Mouse (Mus musculus) right cerebral cortex, postnatal 36 days (tissue): ENCODE results near the gene Tm4sf5.

Experiments used
- DNase-seq, 2 experiments: peaks; one replicate each; pipeline ENCODE4 v3.0.0; 2022; ENCODE audit warnings: low spot score in 2 of 2, mixed read lengths in 1 of 2

Gene Tm4sf5

DNA sequence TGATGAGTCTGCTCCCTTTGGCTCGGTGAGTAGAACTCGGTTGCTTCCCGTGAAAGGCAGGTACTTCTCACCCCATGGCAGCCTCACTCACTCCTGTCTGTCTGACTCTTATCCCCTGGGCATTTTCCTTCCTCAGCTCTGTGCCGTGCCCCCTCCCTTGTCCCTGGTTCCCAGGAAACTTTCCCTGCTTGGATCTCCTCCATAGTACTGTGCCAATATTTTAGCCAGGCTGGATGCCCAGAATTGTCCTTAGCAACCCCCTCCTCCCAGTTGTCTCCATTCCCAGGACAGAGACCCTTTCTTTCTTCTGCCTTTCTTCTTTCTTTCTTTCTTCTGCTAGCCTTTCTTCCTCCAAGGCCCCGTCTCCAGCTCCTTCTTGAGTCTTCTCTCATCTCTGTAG, 36.4 kb downstream of the Tm4sf5 start:
- no peak for DNase-seq

DNA sequence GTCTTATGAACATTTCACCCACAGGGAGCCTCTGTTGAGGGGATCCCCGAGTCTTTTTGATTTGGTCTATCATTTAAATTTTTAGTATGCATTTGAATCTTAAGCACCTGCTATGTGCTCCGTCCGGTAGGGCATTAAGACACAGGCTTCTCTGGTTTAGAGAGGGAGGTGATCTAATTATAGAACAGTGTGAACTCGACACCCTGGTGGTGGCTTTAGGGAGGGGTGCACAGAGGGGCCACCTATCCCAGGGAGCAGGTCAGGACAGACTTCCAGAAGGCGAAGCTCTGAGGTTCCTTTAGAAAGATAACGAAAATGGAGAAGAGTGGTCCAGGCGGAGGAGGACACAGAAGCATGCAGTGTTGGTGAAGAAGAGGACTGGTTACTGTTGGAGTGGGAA, 39.5 kb downstream of the Tm4sf5 start:
- no peak for DNase-seq

DNA sequence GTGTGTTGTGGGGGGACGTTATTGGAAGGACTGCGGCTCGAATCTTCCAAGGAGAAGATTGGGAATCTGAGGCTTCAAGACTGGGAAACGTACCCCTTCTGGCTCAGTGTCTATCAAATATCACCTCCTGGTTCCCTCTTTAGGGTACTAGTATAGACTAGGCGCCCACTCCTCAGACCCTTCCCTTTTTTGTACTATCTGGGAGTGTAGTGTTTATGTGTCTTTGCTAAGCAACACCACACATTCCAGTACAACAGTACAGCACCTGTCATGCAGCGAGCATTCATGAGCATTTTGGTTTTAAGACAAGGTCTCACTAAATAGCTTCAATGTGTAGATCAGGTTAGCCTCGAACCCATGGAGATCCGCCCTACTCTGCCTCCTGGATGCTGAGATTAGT, 46.5 kb downstream of the Tm4sf5 start:
- DNase-seq: no peak

DNA sequence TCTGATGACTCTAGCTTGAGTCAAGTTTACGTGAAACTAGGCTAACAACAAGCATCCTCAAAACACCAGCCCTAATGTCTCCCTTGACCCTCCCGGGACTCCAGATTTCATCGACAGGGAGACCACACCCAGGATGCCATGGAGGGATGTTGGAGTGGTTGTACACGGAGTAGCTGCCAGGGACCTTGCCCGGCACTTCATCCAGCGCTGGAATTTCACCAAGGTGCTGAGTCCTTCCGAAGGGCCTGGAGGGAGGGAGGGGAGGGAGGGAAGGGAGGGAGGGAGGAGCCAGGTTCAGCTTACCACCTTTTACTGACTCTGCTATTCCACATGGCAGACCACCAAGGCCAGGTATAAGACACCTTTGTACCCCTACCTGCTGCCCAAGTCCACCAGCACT, 48.9 kb downstream of the Tm4sf5 start:
- no peak for DNase-seq

DNA sequence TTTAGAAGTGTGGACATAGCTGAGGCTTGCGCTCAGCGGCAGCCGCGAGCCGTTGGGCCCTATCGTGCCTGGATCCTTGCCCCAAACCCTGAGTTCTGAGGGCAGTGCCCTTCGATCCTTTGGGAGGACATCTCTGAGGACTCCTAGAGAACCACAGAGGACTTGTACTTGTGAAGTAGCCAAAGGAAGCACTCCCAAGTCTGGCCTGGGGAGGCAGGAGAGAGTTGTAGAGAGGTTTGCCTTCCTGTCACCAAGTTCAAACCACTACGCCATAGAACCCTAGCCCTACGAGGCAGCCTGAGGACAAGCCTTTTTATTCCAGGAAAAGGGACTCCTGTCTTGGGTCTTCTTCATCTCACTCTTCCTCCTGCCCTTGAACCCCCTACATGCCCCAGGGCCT, 52.5 kb downstream of the Tm4sf5 start:
- no peak for DNase-seq
